Mouse (Mus musculus) c-Kit-positive CD71-negative TER-119-negative erythroid progenitor cells, embryonic 14.5 days (primary cell): ENCODE results near the gene Gm3448.

ENCODE experiments used
- DNase-seq: peaks from one replicate; pipeline ENCODE4 v3.0.0-alpha.2; 2013; ENCODE audit warnings: low read depth

Gene Gm3448

DNA sequence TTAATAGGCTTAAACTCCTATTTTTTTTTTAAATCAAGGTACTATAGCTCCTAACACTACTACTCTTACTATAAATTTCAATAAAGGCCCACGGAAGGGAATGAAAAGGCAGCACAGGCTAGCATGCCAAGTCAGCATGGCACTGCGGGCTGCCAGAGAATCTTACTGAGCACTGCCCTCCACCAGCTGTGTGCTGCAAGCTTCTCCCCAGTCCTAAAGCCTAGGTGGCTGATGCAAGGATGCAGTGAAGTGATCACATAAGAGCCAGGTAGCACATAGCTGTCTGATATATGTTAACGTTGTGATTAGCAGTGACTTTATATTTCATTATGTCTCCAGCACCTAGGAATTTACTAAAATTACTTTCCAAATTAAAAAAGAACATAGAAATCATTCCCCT, 81.4 kb downstream of the Gm3448 start:
- DNase-seq: no peak

DNA sequence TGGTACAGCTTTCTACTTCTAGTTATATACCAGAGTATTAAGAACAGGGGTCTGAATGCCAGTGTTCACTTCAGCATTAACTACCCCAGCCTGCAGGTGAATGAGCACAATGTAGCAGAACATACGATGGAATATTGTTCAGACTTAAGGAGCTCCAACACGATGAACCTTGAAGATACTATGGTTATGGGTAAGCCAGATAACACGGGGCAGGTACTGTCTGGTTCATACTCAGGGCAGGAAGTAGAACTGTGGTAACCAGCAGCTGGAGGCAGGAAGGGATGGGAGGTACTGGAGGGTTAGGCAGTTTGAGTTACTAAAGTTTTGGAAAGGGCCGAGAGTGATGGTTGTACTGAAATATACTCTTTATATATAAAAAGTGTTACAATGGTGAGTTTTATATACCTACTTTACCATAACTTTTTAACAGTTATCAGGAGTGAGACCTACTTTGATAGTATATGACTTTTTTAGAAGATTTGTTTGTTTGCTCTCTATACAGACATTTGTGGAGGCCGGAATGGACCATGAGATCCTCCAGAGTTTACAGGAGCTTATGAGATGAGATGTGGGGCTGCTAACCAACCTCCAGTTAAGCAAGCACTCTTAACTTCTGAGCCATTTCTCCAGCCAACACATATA, 82.5 kb downstream of the Gm3448 start:
- no peak for DNase-seq

DNA sequence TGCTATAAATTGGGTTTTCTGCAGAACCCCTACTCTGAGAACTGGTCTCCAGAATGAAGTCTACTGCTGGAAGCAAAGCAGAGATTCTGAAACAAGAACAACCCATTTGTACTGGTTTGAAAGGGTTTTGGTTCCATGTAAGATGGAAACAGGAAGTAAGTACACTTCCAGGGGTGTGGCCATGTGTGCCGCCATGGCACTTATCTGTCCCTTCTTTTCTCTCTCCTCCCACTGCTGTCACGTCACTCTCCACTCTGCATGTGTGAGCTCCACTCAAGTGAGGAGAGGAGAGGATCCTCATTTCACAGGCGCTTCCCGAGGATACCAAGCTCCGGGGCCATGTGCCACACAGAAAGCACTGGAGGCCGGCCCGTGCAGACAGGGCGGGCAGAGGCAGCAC, 87.9 kb downstream of the Gm3448 start:
- no peak for DNase-seq

DNA sequence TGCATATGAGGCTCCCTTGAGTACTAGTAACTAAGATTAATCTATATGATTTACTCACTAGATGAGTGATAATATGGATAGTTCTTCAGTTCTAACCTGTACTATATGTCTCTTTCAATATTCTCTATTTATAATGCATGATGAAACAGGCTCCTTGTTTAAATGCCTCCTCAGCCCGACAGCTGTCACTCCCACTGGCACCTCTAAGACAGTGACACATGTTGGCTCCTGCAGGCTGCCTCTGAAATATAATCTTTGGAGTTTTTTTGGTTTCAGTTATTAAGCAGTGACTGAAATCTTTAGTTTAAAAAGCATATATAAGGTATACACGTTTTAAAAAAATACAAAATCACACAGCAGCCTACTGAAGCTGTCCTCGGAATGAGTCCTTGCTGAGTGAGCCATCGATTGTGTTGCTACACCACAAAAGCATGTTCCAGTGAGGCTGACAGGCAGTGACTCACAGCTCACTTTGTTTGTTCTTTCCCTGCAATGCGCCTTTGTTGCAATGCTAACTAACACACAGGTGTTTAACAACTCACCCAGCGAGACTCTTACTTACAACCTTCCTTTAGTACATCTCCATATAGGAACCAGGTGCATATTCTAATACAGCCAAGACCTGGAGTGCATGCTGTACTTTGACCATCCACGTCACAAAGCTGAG, 92.0 kb downstream of the Gm3448 start:
- no peak for DNase-seq
